Mouse (Mus musculus): ENCODE measurements around the gene Shb.
"Not testable (repeated sequence)": the region's sequence is repeated elsewhere in the genome, so short reads cannot be mapped to it uniquely, and the experiment has no call there.

Shb gene

GRCm38 (mm10) chr4:45387296-45387695, 145.0 kb downstream of the Shb start:
- DNase-seq, result not testable (repeated sequence)

GRCm38 (mm10) chr4:45382133-45382532, 150.1 kb downstream of the Shb start:
- DNase-seq, result not testable (repeated sequence)

- not testable (repeated sequence) for DNase-seq
Measured at GRCm38 (mm10) chr4:45380903-45381580, 151.2 kb downstream of the Shb start.

- no peak for DNase-seq
Measured at GRCm38 (mm10) chr4:45376573-45376972, 155.7 kb downstream of the Shb start.

GRCm38 (mm10) chr4:45374879-45375278, 157.4 kb downstream of the Shb start:
- no peak for DNase-seq
